Mouse (Mus musculus): ENCODE measurements at regions not wholly inside any gene's neighbourhood (a gene's known extent, or its start where the extent isn't known, plus 50 kb on each side); places are given as distances from the start of the nearest gene placed in this dataset.
"Not testable (repeated sequence)": the region's sequence is repeated elsewhere in the genome, so short reads cannot be mapped to it uniquely, and the experiment has no call there.

DNA sequence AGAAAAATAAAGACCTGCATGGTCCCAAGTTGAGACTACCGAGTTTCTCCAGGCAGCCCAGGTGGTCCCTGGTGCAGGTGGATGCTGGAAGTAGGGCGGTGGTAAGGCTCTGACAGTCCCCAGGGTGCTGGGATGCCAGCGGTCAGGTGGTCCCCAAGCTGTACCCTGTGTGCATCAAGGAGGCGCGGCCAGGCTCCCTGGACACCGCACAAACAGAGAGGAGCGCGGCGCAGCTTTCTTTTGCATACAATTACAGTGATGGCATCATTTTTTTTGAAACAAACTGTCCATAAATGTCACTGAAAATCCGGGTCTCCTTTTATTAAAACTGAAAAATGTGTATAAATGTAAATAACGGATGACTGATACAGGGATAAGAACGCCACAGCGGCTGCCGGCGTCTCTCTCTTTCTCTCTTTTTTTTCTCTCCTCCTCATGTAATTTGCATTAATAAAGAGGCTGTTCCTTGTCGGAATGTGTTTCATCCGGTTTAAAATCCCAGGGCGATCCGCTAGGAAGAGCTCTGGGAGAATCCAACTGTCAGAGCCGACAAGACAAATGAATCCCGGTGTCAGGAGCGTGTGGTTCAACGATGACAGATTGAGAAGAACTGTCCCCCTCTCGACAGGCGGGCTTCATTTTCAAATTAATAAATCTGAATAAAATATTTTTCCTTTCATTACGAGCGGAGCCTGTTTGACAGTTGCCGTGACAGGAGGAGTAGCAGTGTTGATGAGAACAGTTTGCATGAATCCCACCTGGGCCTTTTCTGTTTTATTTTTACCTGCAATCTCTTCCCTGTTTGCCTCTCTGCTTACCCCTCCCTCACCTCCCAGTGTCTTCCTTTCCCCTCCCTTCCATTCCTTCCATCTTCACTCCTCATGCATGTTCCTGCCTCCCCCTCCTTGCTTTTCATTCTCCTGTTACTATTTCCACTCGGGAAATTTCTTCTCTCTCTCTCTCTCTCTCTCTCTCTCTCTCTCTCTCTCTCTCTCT lies 244.6 kb upstream of the Pbx1 start:
- Histone ChIP-seq H3K4me2 (ENCODE audit: low read depth, low read length) (no peak overlapping the region), H3K9ac (replicated peaks; ENCODE audit: low read length) (no peak overlapping the region), H3K27ac (replicated peaks; ENCODE audit: low read depth, low read length) (no peak overlapping the region), H3K4me1 (ENCODE audit: control insufficient read depth, insufficient read depth, low read length) (no peaks in the 10 kb centered on the region), H3K9me3 (replicated peaks; ENCODE audit: control insufficient read depth, low read length) (no peaks in the 10 kb centered on the region), H3K4me3 (ENCODE audit: low read depth, low read length) (no peak overlapping the region), H3K27me3 (ENCODE audit: control insufficient read depth, insufficient read depth, low read length) (no peaks in the 10 kb centered on the region), H3K36me3 (replicated peaks; ENCODE audit: control insufficient read depth, insufficient read depth, low read depth, low read length) (no peaks in the 10 kb centered on the region)
- 57% methylated on average over 29 of the region's 29 CpGs for WGBS
- DNase-seq (ENCODE audit: low spot score), result no peak
- ATAC-seq (replicated peaks; ENCODE audit: insufficient number of reproducible peaks, low FRiP score, low TSS enrichment, low read depth), result no peak

DNA sequence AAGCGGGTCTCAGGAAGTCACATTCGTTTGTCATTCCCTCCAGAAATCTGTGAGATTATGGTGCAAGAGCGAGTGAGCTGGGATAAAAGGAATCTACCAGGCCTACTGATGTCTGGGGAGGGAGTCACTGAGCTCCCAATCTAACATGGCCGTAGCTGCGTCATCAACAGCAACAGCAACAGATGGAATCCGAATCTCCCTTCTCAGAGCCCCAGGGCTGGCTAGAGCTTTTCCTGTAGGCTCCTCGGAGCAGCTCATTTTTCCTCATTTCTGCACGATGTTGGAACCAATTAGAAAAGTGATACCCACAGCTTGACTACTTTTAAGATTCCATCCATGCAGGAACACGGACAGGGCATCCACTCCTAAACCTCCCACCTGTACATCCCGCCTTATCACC lies 243.7 kb upstream of the Pbx1 start:
- DNase-seq (ENCODE audit: low spot score), result peak; percentile 55
- no peaks in the 10 kb centered on the region for H3K27me3 ChIP-seq (ENCODE audit: control insufficient read depth, insufficient read depth, low read length)
- H3K4me3 ChIP-seq (ENCODE audit: low read depth, low read length), result no peak overlapping the region
- H3K9ac ChIP-seq (replicated peaks; ENCODE audit: low read length), result no peak overlapping the region
- 52% methylated on average over 10 of the region's 10 CpGs for WGBS
- H3K4me2 ChIP-seq (ENCODE audit: low read depth, low read length), result no peak overlapping the region
- H3K27ac ChIP-seq (replicated peaks; ENCODE audit: low read depth, low read length), result no peak overlapping the region
- no peaks in the 10 kb centered on the region for H3K36me3 ChIP-seq (replicated peaks; ENCODE audit: control insufficient read depth, insufficient read depth, low read depth, low read length)
- H3K9me3 ChIP-seq (replicated peaks; ENCODE audit: control insufficient read depth, low read length), result no peaks in the 10 kb centered on the region
- no peaks in the 10 kb centered on the region for H3K4me1 ChIP-seq (ENCODE audit: control insufficient read depth, insufficient read depth, low read length)
- ATAC-seq (replicated peaks; ENCODE audit: insufficient number of reproducible peaks, low FRiP score, low TSS enrichment, low read depth), result no peak

DNA sequence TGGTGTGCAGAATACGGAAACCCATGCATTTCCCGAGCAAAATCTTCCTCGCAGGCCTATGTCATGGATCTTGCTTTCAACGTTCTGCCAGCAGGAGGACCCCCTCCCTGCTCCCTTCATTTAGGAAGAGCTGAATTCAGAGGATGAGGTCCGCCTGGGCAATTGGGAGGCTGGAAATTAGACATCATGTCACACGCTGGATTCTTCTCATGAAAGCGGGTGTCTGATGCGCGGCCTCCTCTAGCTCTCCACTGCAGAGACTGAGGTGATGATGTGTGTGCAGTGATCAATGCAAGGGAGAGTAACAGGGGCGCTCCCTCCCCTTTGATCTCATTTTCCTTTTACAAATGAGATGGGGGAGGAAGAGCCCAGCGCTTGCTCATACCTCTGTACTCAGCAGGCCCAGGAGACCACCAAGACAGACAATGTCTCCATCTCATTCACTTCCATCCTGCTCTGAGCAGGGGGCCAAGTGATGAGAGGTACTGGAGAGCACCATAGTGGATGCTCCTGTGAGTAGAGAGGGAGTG lies 230.8 kb upstream of the Pbx1 start:
- Histone ChIP-seq H3K36me3 (replicated peaks; ENCODE audit: control insufficient read depth, insufficient read depth, low read depth, low read length) (no peaks in the 10 kb centered on the region), H3K27me3 (ENCODE audit: control insufficient read depth, insufficient read depth, low read length) (no peaks in the 10 kb centered on the region), H3K4me2 (ENCODE audit: low read depth, low read length) (no peak overlapping the region), H3K27ac (replicated peaks; ENCODE audit: low read depth, low read length) (no peak overlapping the region), H3K9me3 (replicated peaks; ENCODE audit: control insufficient read depth, low read length) (no peaks in the 10 kb centered on the region), H3K4me1 (ENCODE audit: control insufficient read depth, insufficient read depth, low read length) (no peaks in the 10 kb centered on the region), H3K9ac (replicated peaks; ENCODE audit: low read length) (no peak overlapping the region), H3K4me3 (ENCODE audit: low read depth, low read length) (no peak overlapping the region)
- DNase-seq (ENCODE audit: low spot score), result peak; percentile 13
- no peak for ATAC-seq (replicated peaks; ENCODE audit: insufficient number of reproducible peaks, low FRiP score, low TSS enrichment, low read depth)
- 51% methylated on average over 11 of the region's 11 CpGs for WGBS

DNA sequence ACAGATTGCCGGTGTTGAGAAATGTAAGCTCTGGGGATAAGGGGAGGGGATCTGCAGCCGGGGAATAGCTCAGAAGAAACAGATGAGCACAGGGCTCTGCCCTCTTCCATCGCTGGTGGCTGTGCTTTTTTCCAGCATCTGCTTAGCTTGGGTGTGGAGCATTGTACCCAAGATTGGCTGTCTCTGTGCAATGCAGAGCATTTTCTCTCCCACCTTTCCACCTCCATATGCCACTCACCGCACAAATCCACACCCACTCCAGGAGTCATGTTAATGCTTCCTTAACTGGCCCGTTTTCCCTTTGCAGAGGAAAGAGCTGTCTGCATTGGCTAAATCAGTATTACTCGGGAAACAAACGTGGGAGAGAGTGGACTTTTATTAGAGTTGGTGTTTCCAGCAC lies 228.9 kb upstream of the Pbx1 start:
- no peak overlapping the region for H3K4me2 ChIP-seq (ENCODE audit: low read depth, low read length)
- 81% methylated on average over 7 of the region's 7 CpGs for WGBS
- no peak overlapping the region for H3K9ac ChIP-seq (replicated peaks; ENCODE audit: low read length)
- no peak for DNase-seq (ENCODE audit: low spot score)
- no peak overlapping the region for H3K4me3 ChIP-seq (ENCODE audit: low read depth, low read length)
- H3K27me3 ChIP-seq (ENCODE audit: control insufficient read depth, insufficient read depth, low read length), result no peaks in the 10 kb centered on the region
- H3K9me3 ChIP-seq (replicated peaks; ENCODE audit: control insufficient read depth, low read length), result no peaks in the 10 kb centered on the region
- no peak for ATAC-seq (replicated peaks; ENCODE audit: insufficient number of reproducible peaks, low FRiP score, low TSS enrichment, low read depth)
- H3K4me1 ChIP-seq (ENCODE audit: control insufficient read depth, insufficient read depth, low read length), result no peaks in the 10 kb centered on the region
- H3K36me3 ChIP-seq (replicated peaks; ENCODE audit: control insufficient read depth, insufficient read depth, low read depth, low read length), result no peaks in the 10 kb centered on the region
- no peak overlapping the region for H3K27ac ChIP-seq (replicated peaks; ENCODE audit: low read depth, low read length)

DNA sequence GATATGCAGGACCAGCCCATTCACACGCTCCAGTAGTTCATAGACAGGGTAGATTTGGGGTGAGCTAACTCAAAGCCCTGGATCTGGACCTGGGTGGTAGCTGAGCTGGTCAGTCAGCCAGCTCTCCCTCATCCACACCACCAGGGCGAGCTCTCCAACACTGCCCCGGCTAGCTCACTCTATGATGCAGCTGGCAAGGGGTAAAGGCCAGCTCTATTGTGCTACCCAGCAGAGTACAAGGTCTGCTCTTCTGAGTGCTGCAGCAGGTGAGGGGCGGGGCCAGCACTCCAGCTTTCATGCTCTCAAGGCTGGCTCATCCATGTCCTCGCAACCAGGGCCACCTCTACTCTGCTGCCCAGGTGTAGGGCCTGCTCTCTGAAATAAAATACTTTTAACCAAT lies 227.5 kb upstream of the Pbx1 start:
- no peak for DNase-seq (ENCODE audit: low spot score)
- ATAC-seq (replicated peaks; ENCODE audit: insufficient number of reproducible peaks, low FRiP score, low TSS enrichment, low read depth), result no peak
- H3K27ac ChIP-seq (replicated peaks; ENCODE audit: low read depth, low read length), result no peak overlapping the region
- H3K27me3 ChIP-seq (ENCODE audit: control insufficient read depth, insufficient read depth, low read length), result no peaks in the 10 kb centered on the region
- no peak overlapping the region for H3K9ac ChIP-seq (replicated peaks; ENCODE audit: low read length)
- H3K36me3 ChIP-seq (replicated peaks; ENCODE audit: control insufficient read depth, insufficient read depth, low read depth, low read length), result no peaks in the 10 kb centered on the region
- no peak overlapping the region for H3K4me3 ChIP-seq (ENCODE audit: low read depth, low read length)
- H3K4me2 ChIP-seq (ENCODE audit: low read depth, low read length), result no peak overlapping the region
- no peaks in the 10 kb centered on the region for H3K4me1 ChIP-seq (ENCODE audit: control insufficient read depth, insufficient read depth, low read length)
- no peaks in the 10 kb centered on the region for H3K9me3 ChIP-seq (replicated peaks; ENCODE audit: control insufficient read depth, low read length)
- WGBS, result 74% methylated on average over 5 of the region's 5 CpGs

DNA sequence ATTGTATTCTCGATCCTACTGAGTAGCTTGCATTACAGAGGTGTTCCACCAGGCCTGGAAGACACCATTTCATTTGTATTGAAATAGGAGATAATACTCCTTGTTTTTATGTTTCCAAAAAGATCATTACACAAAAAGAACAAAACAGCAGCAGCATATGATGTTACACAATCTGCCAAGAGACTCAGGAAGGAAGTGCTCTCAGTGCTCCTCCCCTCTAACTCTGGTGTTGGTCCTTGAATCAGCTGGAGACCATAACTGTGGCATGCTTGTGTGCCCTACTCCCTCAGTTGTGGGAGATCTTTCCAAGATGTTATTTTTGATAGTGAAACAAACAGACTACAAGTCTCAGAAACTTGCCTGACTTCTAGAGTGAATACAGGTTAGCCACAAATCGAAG lies 200.8 kb upstream of the Pbx1 start:
- no peak overlapping the region for H3K4me3 ChIP-seq (ENCODE audit: low read depth, low read length)
- H3K36me3 ChIP-seq (replicated peaks; ENCODE audit: control insufficient read depth, insufficient read depth, low read depth, low read length), result no peaks in the 10 kb centered on the region
- H3K9me3 ChIP-seq (replicated peaks; ENCODE audit: control insufficient read depth, low read length), result no peaks in the 10 kb centered on the region
- 87% methylated on average over 2 of the region's 2 CpGs for WGBS
- H3K4me1 ChIP-seq (ENCODE audit: control insufficient read depth, insufficient read depth, low read length), result no peaks in the 10 kb centered on the region
- no peak overlapping the region for H3K4me2 ChIP-seq (ENCODE audit: low read depth, low read length)
- DNase-seq (ENCODE audit: low spot score) (no peak), ATAC-seq (replicated peaks; ENCODE audit: insufficient number of reproducible peaks, low FRiP score, low TSS enrichment, low read depth) (no peak)
- H3K27ac ChIP-seq (replicated peaks; ENCODE audit: low read depth, low read length), result no peak overlapping the region
- H3K9ac ChIP-seq (replicated peaks; ENCODE audit: low read length), result no peak overlapping the region
- no peaks in the 10 kb centered on the region for H3K27me3 ChIP-seq (ENCODE audit: control insufficient read depth, insufficient read depth, low read length)

DNA sequence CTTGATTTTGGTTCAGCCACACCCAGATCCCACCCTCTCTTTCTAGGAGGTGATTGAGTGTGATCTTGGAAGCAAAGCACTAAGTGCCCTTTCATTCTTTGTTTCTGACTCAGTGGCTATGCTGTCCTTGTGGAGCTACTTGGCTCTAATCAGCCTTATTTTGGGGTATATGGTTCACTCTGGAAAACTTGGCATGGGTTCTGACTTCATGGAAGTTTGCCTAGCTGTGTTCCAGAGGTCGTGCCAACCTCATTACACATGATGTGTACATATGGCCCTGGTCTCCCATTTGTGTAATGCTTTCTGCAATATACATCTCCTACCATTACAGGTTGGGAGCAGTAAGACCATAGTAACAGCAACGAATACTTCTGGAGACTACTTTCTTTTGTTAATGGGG lies 199.9 kb upstream of the Pbx1 start:
- no peak overlapping the region for H3K9ac ChIP-seq (replicated peaks; ENCODE audit: low read length)
- no peak for DNase-seq (ENCODE audit: low spot score)
- 81% methylated on average over 2 of the region's 2 CpGs for WGBS
- no peak for ATAC-seq (replicated peaks; ENCODE audit: insufficient number of reproducible peaks, low FRiP score, low TSS enrichment, low read depth)
- no peak overlapping the region for H3K4me3 ChIP-seq (ENCODE audit: low read depth, low read length)
- H3K4me2 ChIP-seq (ENCODE audit: low read depth, low read length), result no peak overlapping the region
- H3K27me3 ChIP-seq (ENCODE audit: control insufficient read depth, insufficient read depth, low read length), result no peaks in the 10 kb centered on the region
- no peaks in the 10 kb centered on the region for H3K36me3 ChIP-seq (replicated peaks; ENCODE audit: control insufficient read depth, insufficient read depth, low read depth, low read length)
- no peaks in the 10 kb centered on the region for H3K9me3 ChIP-seq (replicated peaks; ENCODE audit: control insufficient read depth, low read length)
- no peaks in the 10 kb centered on the region for H3K4me1 ChIP-seq (ENCODE audit: control insufficient read depth, insufficient read depth, low read length)
- H3K27ac ChIP-seq (replicated peaks; ENCODE audit: low read depth, low read length), result no peak overlapping the region

DNA sequence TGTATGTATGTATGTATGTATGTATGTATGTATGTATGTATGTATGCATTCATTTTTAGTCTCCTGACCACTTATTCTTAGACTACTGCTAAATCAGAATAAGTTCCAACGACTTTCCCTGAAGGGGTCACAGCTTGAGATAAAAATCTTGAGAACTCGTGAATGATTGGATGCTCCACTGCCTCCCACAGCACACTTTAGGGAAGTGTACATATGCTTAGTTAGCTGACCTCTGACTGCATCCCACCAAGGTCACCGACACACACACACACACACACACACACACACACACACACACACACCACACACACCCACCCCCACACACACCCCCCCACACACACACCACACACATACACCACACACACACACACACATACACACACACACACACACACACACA lies 169.9 kb upstream of the Pbx1 start:
- not testable (repeated sequence) for H3K4me1 ChIP-seq (ENCODE audit: control insufficient read depth, insufficient read depth, low read length); H3K36me3 ChIP-seq (replicated peaks; ENCODE audit: control insufficient read depth, insufficient read depth, low read depth, low read length); ATAC-seq (replicated peaks; ENCODE audit: insufficient number of reproducible peaks, low FRiP score, low TSS enrichment, low read depth); H3K27ac ChIP-seq (replicated peaks; ENCODE audit: low read depth, low read length); H3K4me2 ChIP-seq (ENCODE audit: low read depth, low read length); H3K27me3 ChIP-seq (ENCODE audit: control insufficient read depth, insufficient read depth, low read length); H3K9me3 ChIP-seq (replicated peaks; ENCODE audit: control insufficient read depth, low read length); DNase-seq (ENCODE audit: low spot score); H3K4me3 ChIP-seq (ENCODE audit: low read depth, low read length); H3K9ac ChIP-seq (replicated peaks; ENCODE audit: low read length)
- WGBS, result 81% methylated on average over 3 of the region's 3 CpGs
